Mouse (Mus musculus) intestine, embryonic 14.5 days (tissue): ENCODE measurements at regions not wholly inside any gene's neighbourhood (a gene's known extent, or its start where the extent isn't known, plus 50 kb on each side); places are given as distances from the start of the nearest gene placed in this dataset.

Experiments
- ATAC-seq: fragments of 200-750 bp; cut with Nextera tagmentation; replicated peaks from 2 replicates; pipeline ENCODE4 v1.8.0; 2017; ENCODE audit warnings: low read depth, moderate number of reproducible peaks, moderate TSS enrichment, moderate library complexity; ENCODE audit not compliant: low FRiP score, low TSS enrichment
- DNase-seq: peaks from one replicate; pipeline ENCODE4 v3.0.0-alpha.2; 2018; ENCODE audit warnings: low spot score
- H3K27ac ChIP-seq: fragments of 300-500 bp; sonication (generic); 2 replicates; pipeline ENCODE4 v1.5.1; 2014; ENCODE audit warnings: low read depth, mild to moderate bottlenecking, control low read depth
- H3K27me3 ChIP-seq: fragments of 300-500 bp; sonication (generic); replicated peaks from 2 replicates; pipeline ENCODE4 v1.6.1; 2014; ENCODE audit warnings: low read length, control low read depth; ENCODE audit not compliant: control insufficient read depth, insufficient read depth
- H3K36me3 ChIP-seq: fragments of 300-500 bp; sonication (generic); 2 replicates; pipeline ENCODE4 v1.6.1; 2014; ENCODE audit warnings: low read length, control low read depth; ENCODE audit not compliant: control insufficient read depth, insufficient read depth
- H3K4me1 ChIP-seq: fragments of 300-500 bp; sonication (generic); replicated peaks from 2 replicates; pipeline ENCODE4 v1.6.1; 2014; ENCODE audit warnings: low read length, control low read depth, mixed read lengths; ENCODE audit not compliant: control insufficient read depth, insufficient read depth
- H3K4me2 ChIP-seq: fragments of 300-500 bp; sonication (generic); 2 replicates; pipeline ENCODE4 v1.6.1; 2014; ENCODE audit warnings: low read length
- H3K4me3 ChIP-seq: fragments of 300-500 bp; sonication (generic); 2 replicates; pipeline ENCODE4 v1.5.1; 2014; ENCODE audit warnings: low read depth, low read length, control low read depth, mixed read lengths
- H3K9ac ChIP-seq: fragments of 300-500 bp; sonication (generic); 2 replicates; pipeline ENCODE4 v1.6.1; 2014; ENCODE audit warnings: mild to moderate bottlenecking, low read length
- H3K9me3 ChIP-seq: fragments of 300-500 bp; sonication (generic); 2 replicates; pipeline ENCODE4 v1.6.1; 2016; ENCODE audit warnings: low read length, control low read depth; ENCODE audit not compliant: control insufficient read depth
- WGBS: fragments of 180-500 bp; shearing (Covaris S2); extraction: QIAGEN DNeasy Blood & Tissue Kit; methylation state at CpG from one replicate; pipeline ENCODE4 v1.1.7; 2014; 5-methylcytosine and 5-hydroxymethylcytosine counted together

DNA sequence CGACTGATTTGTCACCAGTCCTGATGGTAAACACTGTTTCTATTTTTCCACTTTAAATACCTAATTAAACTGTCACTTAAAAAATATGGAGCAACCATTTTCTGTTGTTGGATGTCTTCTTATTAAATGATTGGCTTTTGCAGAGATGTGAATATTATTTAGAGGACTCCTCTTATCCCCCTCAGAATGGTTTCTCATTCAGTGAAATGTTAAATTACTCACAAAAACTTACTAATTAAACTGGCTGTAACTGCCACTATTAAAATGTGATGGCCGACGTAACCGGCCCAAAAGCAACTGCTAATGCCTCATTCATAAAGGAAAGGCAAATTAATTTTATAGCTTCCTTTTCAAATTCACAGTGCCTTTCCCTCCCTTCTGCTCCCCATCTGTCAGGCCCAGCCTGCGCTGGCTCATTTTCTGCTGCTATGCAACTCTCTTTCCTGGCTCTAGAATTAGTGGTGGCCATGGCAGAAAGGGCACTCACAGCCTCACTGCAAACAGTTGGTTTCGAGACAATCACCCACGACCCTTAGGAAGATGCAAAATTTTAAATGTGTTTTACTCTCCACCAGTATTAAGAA, 111.2 kb upstream of the Htr2a start:
- no peak for ATAC-seq
- 85% methylated on average over 7 of the region's 7 CpGs for WGBS
- H3K36me3 ChIP-seq, result no peaks in the 10 kb centered on the region
- H3K9me3 ChIP-seq, result no peaks in the 10 kb centered on the region
- DNase-seq, result no peak
- no peak overlapping the region for H3K4me3 ChIP-seq
- no peaks in the 10 kb centered on the region for H3K27me3 ChIP-seq
- no peak overlapping the region for H3K4me2 ChIP-seq
- no peak overlapping the region for H3K9ac ChIP-seq
- no peaks in the 10 kb centered on the region for H3K4me1 ChIP-seq
- H3K27ac ChIP-seq, result no peak overlapping the region

DNA sequence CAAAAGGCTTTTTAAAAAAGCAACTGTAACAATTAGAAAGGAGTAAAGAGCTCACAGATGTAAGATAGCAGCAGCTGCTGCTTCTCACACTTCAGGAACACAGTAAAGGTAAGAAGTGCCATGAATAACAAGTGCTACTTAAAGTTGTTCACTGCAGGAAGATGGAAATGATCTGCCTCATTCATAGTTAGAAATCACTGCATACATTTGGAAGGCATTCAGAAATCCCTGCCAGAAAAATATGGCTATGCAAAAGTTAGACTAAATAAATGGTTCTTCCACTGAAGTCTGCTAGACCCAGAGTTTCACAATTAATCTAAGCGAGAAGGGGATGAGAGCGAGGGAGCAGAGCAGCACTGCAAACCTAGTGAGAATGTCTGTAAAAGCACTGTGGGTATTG, 102.5 kb upstream of the Htr2a start:
- Histone ChIP-seq H3K27me3 (no peaks in the 10 kb centered on the region), H3K4me2 (no peak overlapping the region), H3K36me3 (no peaks in the 10 kb centered on the region), H3K27ac (no peak overlapping the region), H3K4me3 (no peak overlapping the region), H3K4me1 (no peaks in the 10 kb centered on the region), H3K9me3 (no peaks in the 10 kb centered on the region), H3K9ac (no peak overlapping the region)
- ATAC-seq (no peak), DNase-seq (no peak)
- WGBS, result 54% methylated on average over 2 of the region's 2 CpGs

DNA sequence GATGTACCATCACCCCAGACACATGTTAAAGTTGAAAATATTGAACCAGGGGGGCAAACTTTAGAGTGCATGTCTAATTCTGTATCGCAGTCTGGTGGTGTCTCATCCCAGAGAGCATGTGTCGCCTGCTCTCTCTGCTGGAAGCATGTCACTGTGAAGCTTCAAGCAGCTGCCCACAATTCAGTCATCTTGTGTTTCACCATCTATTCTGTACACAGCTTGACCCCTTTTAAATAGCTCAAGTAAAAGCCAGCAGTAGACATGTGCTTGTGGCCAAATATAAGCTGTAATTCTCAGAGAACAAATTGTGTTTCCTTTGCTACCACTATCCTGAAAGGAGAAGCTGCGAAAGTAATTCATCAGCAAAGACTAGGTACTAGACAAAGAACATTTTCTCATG, 96.6 kb upstream of the Htr2a start:
- Histone ChIP-seq H3K27me3 (no peaks in the 10 kb centered on the region), H3K27ac (no peak overlapping the region), H3K36me3 (no peaks in the 10 kb centered on the region), H3K4me1 (no peaks in the 10 kb centered on the region), H3K9ac (no peak overlapping the region), H3K4me2 (no peak overlapping the region), H3K4me3 (no peak overlapping the region), H3K9me3 (no peaks in the 10 kb centered on the region)
- DNase-seq (no peak), ATAC-seq (no peak)
- 93% methylated on average over 3 of the region's 3 CpGs for WGBS

DNA sequence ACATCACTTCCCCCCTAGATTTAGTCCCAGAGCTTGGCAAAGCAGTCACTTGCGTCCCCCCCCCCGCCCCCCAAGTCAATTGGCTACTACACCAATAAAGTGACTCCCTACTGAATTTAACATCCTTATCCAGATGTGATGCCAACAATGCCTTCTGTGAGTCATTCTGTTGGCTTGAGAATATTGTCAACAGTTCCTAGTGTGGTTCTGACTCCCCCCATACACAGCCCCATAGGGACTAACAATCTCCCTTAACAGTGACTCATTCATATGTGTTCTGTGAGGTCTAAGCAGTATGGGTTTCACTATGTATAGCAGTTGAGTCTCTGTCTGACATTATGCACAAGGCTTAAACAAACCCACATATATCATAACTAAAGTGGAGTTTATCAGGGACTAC, 89.5 kb upstream of the Htr2a start:
- DNase-seq (no peak), ATAC-seq (no peak)
- H3K4me1 ChIP-seq, result no peaks in the 10 kb centered on the region
- H3K9ac ChIP-seq, result no peak overlapping the region
- no peak overlapping the region for H3K4me2 ChIP-seq
- H3K36me3 ChIP-seq, result no peaks in the 10 kb centered on the region
- H3K9me3 ChIP-seq, result no peaks in the 10 kb centered on the region
- no peak overlapping the region for H3K4me3 ChIP-seq
- WGBS, result 88% methylated on average over 2 of the region's 2 CpGs
- H3K27me3 ChIP-seq, result no peaks in the 10 kb centered on the region
- no peak overlapping the region for H3K27ac ChIP-seq

DNA sequence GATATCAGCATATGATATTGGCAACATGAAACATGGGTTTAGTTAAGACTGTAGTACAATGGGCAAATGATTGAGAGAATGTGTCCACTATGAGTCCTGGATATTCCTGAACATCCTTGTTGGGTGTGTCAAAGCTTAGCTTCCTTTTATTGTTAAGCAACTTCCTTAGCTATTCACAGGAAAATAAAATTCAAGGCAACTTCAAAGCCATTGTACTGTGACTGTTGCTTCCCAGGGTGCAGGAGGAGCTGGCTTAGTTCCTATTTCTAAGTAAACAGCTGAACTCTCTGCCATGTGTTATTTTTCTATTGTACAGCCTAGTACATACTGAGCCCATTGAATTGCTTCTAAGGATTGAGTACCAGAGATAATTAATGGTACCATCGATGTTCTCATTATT, 87.0 kb upstream of the Htr2a start:
- no peaks in the 10 kb centered on the region for H3K36me3 ChIP-seq
- no peak overlapping the region for H3K27ac ChIP-seq
- H3K27me3 ChIP-seq, result no peaks in the 10 kb centered on the region
- DNase-seq (no peak), ATAC-seq (no peak)
- H3K4me2 ChIP-seq, result no peak overlapping the region
- WGBS, result 70% methylated on average over 1 of the region's 1 CpGs
- no peak overlapping the region for H3K4me3 ChIP-seq
- no peaks in the 10 kb centered on the region for H3K4me1 ChIP-seq
- H3K9me3 ChIP-seq, result no peaks in the 10 kb centered on the region
- H3K9ac ChIP-seq, result no peak overlapping the region

DNA sequence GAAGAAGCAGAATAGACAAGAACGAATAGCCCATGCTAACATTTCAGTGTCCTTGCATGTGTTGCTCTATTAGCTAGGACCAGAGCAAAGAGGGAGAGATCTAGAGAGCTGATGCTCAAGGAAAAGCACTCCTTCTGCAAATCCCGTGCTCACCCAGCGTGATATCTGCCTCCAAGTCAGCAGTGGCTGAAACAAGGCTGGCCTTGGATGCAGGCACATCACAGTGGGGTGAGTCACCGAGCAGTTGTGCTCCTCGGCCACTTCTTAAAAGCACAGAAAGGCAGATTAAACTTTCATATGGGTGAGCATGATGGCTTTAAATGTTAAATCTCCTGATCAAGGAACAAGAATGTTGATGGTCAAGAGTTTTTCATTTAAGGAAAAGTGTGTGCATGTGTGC, 82.3 kb upstream of the Htr2a start:
- H3K4me2 ChIP-seq, result no peak overlapping the region
- no peak overlapping the region for H3K27ac ChIP-seq
- no peaks in the 10 kb centered on the region for H3K9me3 ChIP-seq
- DNase-seq (no peak), ATAC-seq (no peak)
- H3K9ac ChIP-seq, result no peak overlapping the region
- 70% methylated on average over 5 of the region's 5 CpGs for WGBS
- no peaks in the 10 kb centered on the region for H3K4me1 ChIP-seq
- no peak overlapping the region for H3K4me3 ChIP-seq
- no peaks in the 10 kb centered on the region for H3K36me3 ChIP-seq
- H3K27me3 ChIP-seq, result no peaks in the 10 kb centered on the region
